Mouse (Mus musculus) heart, embryonic 13.5 days (tissue): Measurements from ENCODE around the gene Slc17a7. TPM values are rescaled to one million over a fixed set of nuclear protein-coding genes. Genes with fewer than 3 reads are reported as not detected.
A peak's percentile ranks its signal among the peaks of the same experiment; 100 is the strongest.
"Not testable (repeated sequence)": the region's sequence is repeated elsewhere in the genome, so short reads cannot be mapped to it uniquely, and the experiment has no call there.

Experiments used
- ATAC-seq: fragments of 200-750 bp; cut with Nextera tagmentation; 2 replicates; pipeline ENCODE4 v1.8.0; 2017; ENCODE audit warnings: moderate TSS enrichment; ENCODE audit not compliant: insufficient number of reproducible peaks, low FRiP score, low TSS enrichment; ENCODE audit errors: extremely low read depth
- H3K27ac ChIP-seq: fragments of 300-500 bp; sonication (generic); replicated peaks from 2 replicates; pipeline ENCODE4 v1.5.1; 2015; ENCODE audit warnings: moderate library complexity, mild to moderate bottlenecking, inconsistent platforms
- H3K27me3 ChIP-seq: fragments of 300-500 bp; sonication (generic); replicated peaks from 2 replicates; pipeline ENCODE4 v1.6.1; 2015; ENCODE audit warnings: mild to moderate bottlenecking, inconsistent platforms
- H3K36me3 ChIP-seq: fragments of 300-500 bp; sonication (generic); 2 replicates; pipeline ENCODE4 v1.6.1; 2015; ENCODE audit warnings: mild to moderate bottlenecking, inconsistent platforms
- H3K4me1 ChIP-seq: fragments of 300-500 bp; sonication (generic); 2 replicates; pipeline ENCODE4 v1.6.1; 2015; ENCODE audit warnings: inconsistent platforms
- H3K4me2 ChIP-seq: fragments of 300-500 bp; sonication (generic); 2 replicates; pipeline ENCODE4 v1.6.1; 2015; ENCODE audit warnings: inconsistent platforms, mild to moderate bottlenecking, moderate library complexity
- H3K4me3 ChIP-seq: fragments of 300-500 bp; sonication (generic); 2 replicates; pipeline ENCODE4 v1.5.1; 2015; ENCODE audit warnings: moderate library complexity, mild to moderate bottlenecking, inconsistent platforms
- H3K9ac ChIP-seq: fragments of 300-500 bp; sonication (generic); 2 replicates; pipeline ENCODE4 v1.6.1; 2015; ENCODE audit warnings: inconsistent platforms, mild to moderate bottlenecking, moderate library complexity
- H3K9me3 ChIP-seq: fragments of 300-500 bp; sonication (generic); 2 replicates; pipeline ENCODE4 v1.6.1; 2016; ENCODE audit warnings: inconsistent platforms
- WGBS: fragments of 180-500 bp; shearing (Covaris S2); methylation state at CpG from one replicate; pipeline ENCODE4 v1.1.7; 2015; ENCODE audit warnings: mixed read lengths; 5-methylcytosine and 5-hydroxymethylcytosine counted together
- polyA plus RNA-seq: library from polyadenylated mRNA; unstranded; fragments of >200 nt; fragmentation: Nextera tagmentation; extraction: Ambion mirVana; gene quantifications from 2 replicates; pipeline ENCODE4 v1.2.1, GENCODE M21; 2015

Slc17a7 gene
- polyA plus RNA-seq, 1 experiment from 2014 or later, result 3.6 TPM

DNA sequence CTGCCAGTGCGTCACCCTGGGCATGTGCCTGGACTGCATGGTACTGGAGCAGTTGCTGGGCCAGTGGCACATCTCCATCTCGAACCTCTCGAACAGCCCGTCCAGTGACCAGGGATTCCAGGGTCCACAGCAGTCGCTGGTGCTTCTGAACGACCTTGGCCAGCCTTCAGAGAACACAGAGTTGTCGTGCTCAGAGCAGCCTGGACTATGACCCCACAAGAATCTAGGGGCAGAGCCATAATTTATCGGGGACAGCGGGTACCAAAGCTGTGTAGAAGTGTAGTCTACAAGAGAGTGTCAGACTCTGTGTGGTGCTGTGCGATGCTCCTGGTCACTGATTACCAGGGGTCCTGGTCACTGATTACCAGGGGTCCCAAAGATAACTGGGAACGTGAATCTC, 15.8 kb upstream of the Slc17a7 start:
- Histone ChIP-seq H3K4me3 (no peak overlapping the region), H3K36me3 (peaks cover 53% of the 10 kb centered on the region), H3K27me3 (no peaks in the 10 kb centered on the region), H3K4me1 (peaks cover 11% of the 10 kb centered on the region), H3K9me3 (no peaks in the 10 kb centered on the region), H3K27ac (peak overlapping the region; percentile 26; the same call in 1 of the 2 replicates), H3K9ac (no peak overlapping the region), H3K4me2 (no peak overlapping the region)
- 71% methylated on average over 11 of the region's 11 CpGs for WGBS
- ATAC-seq, result no peak

DNA sequence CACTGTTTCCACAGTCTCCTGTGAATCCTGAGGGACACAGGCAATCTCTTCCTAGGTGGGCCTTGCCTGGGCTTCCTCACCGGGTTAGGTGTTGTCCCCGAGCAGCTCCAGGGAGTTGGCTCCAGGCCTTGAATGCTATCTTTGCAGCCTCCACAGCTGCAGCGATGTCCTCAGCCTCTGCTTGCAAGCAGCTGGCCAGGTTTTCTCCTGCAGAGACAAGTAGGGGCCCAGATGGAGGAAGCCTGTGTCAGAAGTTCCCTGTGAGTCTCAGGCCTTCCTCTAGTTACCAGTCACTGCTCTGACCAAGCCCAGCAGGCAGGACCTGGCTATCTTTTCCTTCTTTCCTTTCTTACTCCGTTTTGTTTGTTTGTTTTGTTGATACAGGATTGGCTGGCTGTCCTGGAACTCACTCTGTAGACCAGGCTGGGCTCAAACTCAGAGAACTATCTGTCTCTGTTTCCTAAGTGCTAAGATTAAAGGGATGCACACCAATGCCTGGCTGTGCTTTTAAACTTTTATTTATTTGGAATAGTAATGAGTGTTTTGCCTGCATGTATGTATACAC, 15.1 kb upstream of the Slc17a7 start:
- no peaks in the 10 kb centered on the region for H3K27me3 ChIP-seq
- WGBS, result 40% methylated on average over 4 of the region's 4 CpGs
- H3K4me3 ChIP-seq, result no peak overlapping the region
- no peak overlapping the region for H3K4me2 ChIP-seq
- no peak overlapping the region for H3K9ac ChIP-seq
- ATAC-seq, result no peak
- H3K9me3 ChIP-seq, result no peaks in the 10 kb centered on the region
- peaks cover 46% of the 10 kb centered on the region for H3K36me3 ChIP-seq
- peaks cover 15% of the 10 kb centered on the region for H3K4me1 ChIP-seq
- H3K27ac ChIP-seq, result peak overlapping the region; percentile 26; the same call in 1 of the 2 replicates

DNA sequence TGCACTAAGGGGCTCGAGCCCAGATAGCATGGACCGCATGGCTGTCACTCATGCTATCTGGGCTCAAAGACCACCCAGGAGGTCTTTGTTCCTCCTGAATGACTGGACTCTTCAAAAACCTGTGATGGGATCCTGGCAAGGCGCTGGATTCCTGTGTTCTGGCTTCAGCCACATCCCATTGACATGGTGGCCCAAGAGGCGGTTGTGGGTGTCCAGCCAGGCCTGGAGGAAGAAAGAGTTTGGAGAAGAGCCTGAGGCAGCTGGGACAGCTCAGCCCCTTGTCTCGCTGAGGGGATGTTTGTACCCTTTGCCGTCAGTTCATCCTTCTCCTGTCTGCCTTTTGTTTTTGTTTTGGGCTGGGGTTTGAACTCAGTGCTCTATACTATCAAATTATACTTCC, 14.2 kb upstream of the Slc17a7 start:
- no peak overlapping the region for H3K27ac ChIP-seq
- 66% methylated on average over 6 of the region's 6 CpGs for WGBS

DNA sequence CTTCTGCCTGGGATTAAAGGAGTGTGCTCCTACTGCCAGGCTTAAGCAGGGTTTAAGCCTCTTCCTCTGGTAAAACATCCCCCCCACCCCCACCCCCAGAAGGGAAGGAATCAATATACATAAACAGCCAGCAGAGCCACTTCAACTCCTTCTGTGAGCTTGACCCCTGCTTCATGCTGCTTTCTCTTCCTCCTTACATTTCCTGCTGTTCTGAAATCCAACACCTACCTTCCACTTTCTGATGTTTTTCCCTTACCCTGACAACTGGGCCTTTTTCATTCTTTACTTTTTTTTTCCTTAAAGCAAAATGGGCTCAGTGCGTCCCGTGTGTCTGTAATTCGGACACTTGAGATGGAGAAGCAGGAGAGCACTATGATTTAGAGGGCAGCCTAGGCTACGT, 13.4 kb upstream of the Slc17a7 start:
- no peak overlapping the region; the same call in 1 of the 2 replicates for H3K27ac ChIP-seq
- no peak overlapping the region for H3K4me3 ChIP-seq
- H3K9me3 ChIP-seq, result no peaks in the 10 kb centered on the region
- H3K9ac ChIP-seq, result peak overlapping the region; percentile 19; the same call in 1 of the 2 replicates
- H3K4me2 ChIP-seq, result no peak overlapping the region
- ATAC-seq, result no peak
- WGBS, result 58% methylated on average over 4 of the region's 4 CpGs
- H3K36me3 ChIP-seq, result peaks cover 29% of the 10 kb centered on the region
- peaks cover 23% of the 10 kb centered on the region for H3K4me1 ChIP-seq
- no peaks in the 10 kb centered on the region for H3K27me3 ChIP-seq

More for the DNA sequence above, 14.2 kb upstream of the Slc17a7 start:
- Histone ChIP-seq H3K27me3 (no peaks in the 10 kb centered on the region), H3K9ac (no peak overlapping the region), H3K4me1 (peaks cover 16% of the 10 kb centered on the region), H3K4me2 (no peak overlapping the region), H3K4me3 (no peak overlapping the region), H3K9me3 (no peaks in the 10 kb centered on the region), H3K36me3 (peaks cover 37% of the 10 kb centered on the region)
- ATAC-seq, result no peak

DNA sequence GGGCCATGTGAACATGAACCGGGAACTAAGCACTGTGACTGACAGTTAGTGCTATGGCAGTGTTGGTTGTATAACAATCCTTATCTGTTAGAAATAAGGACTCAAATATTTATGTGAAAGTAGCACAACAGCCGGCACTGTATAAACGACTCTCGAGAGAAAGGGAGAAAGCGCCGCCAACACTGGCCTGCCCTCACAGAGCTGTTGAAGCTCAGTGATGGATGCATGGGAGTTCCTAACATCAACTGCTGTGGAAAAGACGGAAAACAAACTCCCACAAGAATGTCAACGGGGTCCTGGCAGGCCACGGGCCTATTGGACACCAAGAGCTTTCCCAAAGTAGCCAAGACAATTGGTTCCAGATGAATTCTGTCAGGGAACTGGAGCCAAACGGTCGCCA, 12.4 kb upstream of the Slc17a7 start:
- Histone ChIP-seq H3K27me3 (no peaks in the 10 kb centered on the region), H3K9me3 (no peaks in the 10 kb centered on the region), H3K4me2 (no peak overlapping the region), H3K36me3 (peaks cover 24% of the 10 kb centered on the region), H3K27ac (no peak overlapping the region), H3K9ac (0 out of 2 replicates have a peak overlapping the region, but pooled peaks have one; percentile 4), H3K4me1 (peaks cover 24% of the 10 kb centered on the region), H3K4me3 (no peak overlapping the region)
- ATAC-seq, result no peak
- WGBS, result 52% methylated on average over 11 of the region's 11 CpGs

DNA sequence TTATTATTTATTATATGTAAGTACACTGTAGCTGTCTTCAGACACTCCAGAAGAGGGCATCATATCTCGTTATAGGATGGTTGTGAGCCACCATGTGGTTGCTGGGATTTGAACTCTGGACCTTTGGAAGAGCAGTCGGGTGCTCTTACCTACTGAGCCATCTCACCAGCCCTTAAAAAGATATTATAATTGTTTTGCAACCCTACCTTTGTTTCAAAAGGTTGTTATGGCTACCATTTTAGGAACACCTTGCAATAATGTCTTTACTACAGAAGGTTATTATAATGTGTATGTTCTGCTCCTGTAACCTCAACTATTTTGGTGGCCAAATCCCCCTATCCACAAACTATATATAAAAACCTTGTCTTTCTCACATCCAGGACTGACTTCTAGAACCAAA, 10.7 kb upstream of the Slc17a7 start:
- peak overlapping the region; percentile 77 for H3K4me2 ChIP-seq
- peak overlapping the region; percentile 70; the same call in 1 of the 2 replicates for H3K4me3 ChIP-seq
- WGBS, result 88% methylated on average over 2 of the region's 2 CpGs
- not testable (repeated sequence) for H3K9me3 ChIP-seq, ATAC-seq, H3K27me3 ChIP-seq, H3K27ac ChIP-seq
- H3K9ac ChIP-seq, result peak overlapping the region; percentile 95; the same call in 1 of the 2 replicates
- H3K4me1 ChIP-seq, result peaks cover 24% of the 10 kb centered on the region
- peaks cover 21% of the 10 kb centered on the region for H3K36me3 ChIP-seq

DNA sequence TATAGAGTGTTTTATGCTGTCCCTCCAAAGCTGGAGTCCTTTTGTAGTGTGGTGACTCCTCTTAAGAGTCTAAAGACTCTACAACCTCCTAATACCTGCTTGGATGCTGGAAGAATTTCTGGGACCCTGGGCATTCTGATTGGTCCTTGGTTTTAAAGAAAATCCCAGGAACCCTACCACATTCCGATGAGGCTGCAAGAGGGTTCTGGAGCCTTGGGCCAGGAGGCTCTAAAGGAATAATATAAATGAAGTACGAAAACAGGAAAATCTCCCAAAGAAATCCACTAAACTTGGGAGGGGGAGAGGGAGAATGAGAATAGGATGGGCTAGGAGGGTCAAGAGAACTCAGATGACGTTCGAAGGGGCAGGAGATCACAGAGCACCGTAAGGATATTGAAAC, 10.2 kb upstream of the Slc17a7 start:
- Histone ChIP-seq H3K4me1 (peaks cover 21% of the 10 kb centered on the region), H3K9me3 (no peaks in the 10 kb centered on the region), H3K9ac (peak overlapping the region; percentile 95), H3K27ac (peak overlapping the region; percentile 95), H3K36me3 (peaks cover 24% of the 10 kb centered on the region), H3K27me3 (no peaks in the 10 kb centered on the region), H3K4me2 (peak overlapping the region; percentile 77), H3K4me3 (peak overlapping the region; percentile 70)
- ATAC-seq, result no peak
- 1% methylated on average over 5 of the region's 5 CpGs for WGBS

DNA sequence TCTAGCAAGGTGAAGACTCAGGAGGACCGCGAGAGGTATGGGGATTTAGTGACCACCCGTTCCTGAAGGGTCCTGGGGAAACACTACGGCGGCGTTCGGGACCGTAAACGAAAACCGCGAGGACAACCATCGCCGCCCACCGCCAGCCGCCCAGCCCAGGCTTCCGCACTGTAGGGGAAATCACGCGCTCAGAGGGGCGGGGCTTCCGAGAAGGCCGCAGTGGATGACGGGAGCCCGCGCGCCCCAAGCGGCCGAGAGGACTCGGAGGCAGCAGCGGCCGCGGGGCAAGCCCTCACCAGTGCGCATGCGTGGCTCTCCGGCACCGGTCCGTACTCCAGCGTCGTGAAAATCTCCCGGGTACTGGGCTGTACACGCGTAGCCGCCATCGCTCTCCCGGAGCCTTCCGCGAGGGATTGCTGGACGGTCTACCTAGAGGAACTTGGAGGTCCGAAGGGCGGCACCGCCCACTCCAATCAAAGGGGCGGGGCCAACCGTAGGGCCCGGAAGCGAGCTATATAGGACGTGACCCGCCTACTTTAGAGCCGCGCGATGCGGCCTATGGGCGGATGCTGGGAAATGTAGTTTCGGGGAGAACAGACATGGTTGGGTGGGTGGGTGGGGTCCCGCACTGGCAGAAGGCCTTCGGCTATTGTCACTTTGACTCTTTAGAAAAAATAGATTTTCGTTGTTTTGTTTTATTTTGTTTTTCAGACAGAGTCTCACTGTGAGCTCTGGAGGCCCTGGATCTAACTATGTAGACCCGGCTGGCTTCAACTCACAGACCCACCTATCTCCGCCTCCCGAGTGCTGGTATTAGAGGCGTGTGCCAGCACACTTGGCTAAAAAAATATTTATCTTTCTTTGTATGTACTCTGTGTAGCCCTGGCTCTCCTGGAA, 9.4 kb upstream of the Slc17a7 start, which contains the start of the genes Pih1d1 and Aldh16a1:
Pih1d1 (plus strand) TSS at position 208 of the 897 bp plus-strand sequence.
Aldh16a1 (minus strand) TSS at position 489 of the 897 bp plus-strand sequence.
- peaks cover 31% of the 10 kb centered on the region for H3K36me3 ChIP-seq
- peak; percentile 89 for ATAC-seq
- peak within 1 kb of the TSS; percentile 95 for H3K9ac ChIP-seq
- no peaks in the 10 kb centered on the region for H3K27me3 ChIP-seq
- 4% methylated on average over 69 of the region's 69 CpGs for WGBS
- H3K4me3 ChIP-seq, result peak within 1 kb of the TSS; percentile 70
- peaks cover 21% of the 10 kb centered on the region for H3K4me1 ChIP-seq
- peak within 1 kb of the TSS; percentile 77 for H3K4me2 ChIP-seq
- H3K9me3 ChIP-seq, result no peaks in the 10 kb centered on the region
- H3K27ac ChIP-seq, result peak within 1 kb of the TSS; percentile 95

DNA sequence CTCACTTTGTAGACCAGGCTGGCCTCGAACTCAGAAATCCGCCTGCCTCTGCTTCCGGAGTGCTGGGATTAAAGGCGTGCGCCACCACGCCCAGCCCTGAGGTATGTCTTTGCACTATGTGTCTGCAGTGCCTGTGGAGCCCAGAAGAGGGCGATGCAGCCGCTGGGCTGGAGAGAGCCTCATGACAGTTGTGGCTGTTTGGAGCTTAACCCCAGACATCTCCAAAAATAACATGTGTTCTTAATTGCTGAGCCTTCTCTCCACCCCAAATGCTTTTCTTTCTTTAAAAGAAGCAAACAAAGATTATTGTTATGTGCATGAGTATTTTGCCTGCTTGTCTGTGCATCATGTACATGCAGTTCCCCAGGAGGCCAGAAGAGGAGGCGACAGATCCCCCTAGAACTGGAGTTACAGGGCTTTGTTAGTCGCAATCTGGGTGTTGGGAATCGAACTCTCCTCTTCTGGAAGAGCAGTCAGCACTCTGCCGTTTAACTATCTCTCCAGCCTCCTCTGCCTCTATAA, 8.7 kb upstream of the Slc17a7 start:
- peak overlapping the region; percentile 32; the same call in 1 of the 2 replicates for H3K27ac ChIP-seq
- peaks cover 38% of the 10 kb centered on the region for H3K36me3 ChIP-seq
- peak overlapping the region; percentile 95 for H3K9ac ChIP-seq
- WGBS, result 71% methylated on average over 12 of the region's 12 CpGs
- H3K27me3 ChIP-seq, result no peaks in the 10 kb centered on the region
- H3K9me3 ChIP-seq, result no peaks in the 10 kb centered on the region
- peak overlapping the region; percentile 70 for H3K4me3 ChIP-seq
- peaks cover 21% of the 10 kb centered on the region for H3K4me1 ChIP-seq
- ATAC-seq, result no peak
- peak overlapping the region; percentile 77 for H3K4me2 ChIP-seq

DNA sequence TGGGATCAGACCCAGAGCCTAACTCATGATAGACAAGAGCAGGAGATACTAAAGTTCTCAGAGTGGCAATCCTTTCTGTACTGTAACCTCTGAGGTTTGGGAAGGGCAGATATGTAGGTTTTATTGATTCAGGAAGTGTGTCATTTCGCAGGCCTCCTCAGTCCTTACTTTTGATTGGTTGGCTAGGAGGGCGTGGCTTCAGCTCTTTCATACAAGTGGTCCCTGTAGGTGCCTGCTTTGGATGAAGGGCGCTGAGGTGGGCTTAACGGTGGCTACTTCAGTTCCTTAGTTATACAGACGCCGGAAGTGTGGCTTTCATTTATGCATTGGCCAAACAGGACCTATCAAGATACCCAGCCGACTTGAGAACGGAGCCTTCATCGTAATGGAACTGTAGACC, 8.2 kb upstream of the Slc17a7 start:
- WGBS, result 85% methylated on average over 9 of the region's 9 CpGs
- H3K4me3 ChIP-seq, result no peak overlapping the region
- H3K9me3 ChIP-seq, result no peaks in the 10 kb centered on the region
- H3K4me2 ChIP-seq, result peak overlapping the region; percentile 77; the same call in 1 of the 2 replicates
- peaks cover 44% of the 10 kb centered on the region for H3K36me3 ChIP-seq
- H3K27ac ChIP-seq, result no peak overlapping the region
- H3K9ac ChIP-seq, result no peak overlapping the region
- no peaks in the 10 kb centered on the region for H3K27me3 ChIP-seq
- ATAC-seq, result no peak
- H3K4me1 ChIP-seq, result peaks cover 17% of the 10 kb centered on the region

DNA sequence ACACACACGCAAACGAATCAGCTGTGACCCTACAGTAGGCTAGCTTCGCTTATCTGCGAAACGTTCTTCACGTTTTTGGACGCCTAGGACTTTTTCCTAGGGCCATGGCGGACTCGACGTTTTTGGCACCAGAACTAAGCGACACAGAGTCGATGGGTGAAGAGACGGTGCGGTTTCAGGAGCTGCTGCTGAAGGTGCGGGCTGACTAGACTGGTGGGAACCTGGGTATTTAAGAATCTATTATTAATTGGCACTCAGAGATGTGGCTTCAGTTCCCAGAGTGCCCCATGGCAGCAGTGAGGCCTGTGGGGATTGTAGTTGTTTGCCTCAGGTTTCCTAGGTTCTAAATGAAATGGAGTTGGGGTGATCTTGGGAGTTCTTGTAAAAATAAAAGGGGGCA, 7.5 kb upstream of the Slc17a7 start:
- H3K36me3 ChIP-seq, result peaks cover 48% of the 10 kb centered on the region
- WGBS, result 88% methylated on average over 15 of the region's 15 CpGs
- H3K27ac ChIP-seq, result no peak overlapping the region
- no peak for ATAC-seq
- peaks cover 14% of the 10 kb centered on the region for H3K4me1 ChIP-seq
- no peaks in the 10 kb centered on the region for H3K9me3 ChIP-seq
- H3K4me2 ChIP-seq, result no peak overlapping the region
- H3K4me3 ChIP-seq, result no peak overlapping the region
- no peaks in the 10 kb centered on the region for H3K27me3 ChIP-seq
- no peak overlapping the region for H3K9ac ChIP-seq
